Mouse (Mus musculus): Measurements from ENCODE around the gene Atad2b. TPM values are rescaled to one million over a fixed set of nuclear protein-coding genes. Genes with fewer than 3 reads are reported as not detected.

Atad2b gene
- polyA plus RNA-seq, 1 experiment from 2014 or later, result 9.4 TPM

Other genes starting within 250 kb of the Atad2b start
- 0.14 TPM in 2 replicates for gene Fam228a, start 178.9 kb upstream of the Atad2b start, polyA plus RNA-seq (2015; fragmentation: Nextera tagmentation; extraction: Ambion mirVana)
- 1.7 TPM in 2 replicates for gene Pfn4, start 148.3 kb upstream of the Atad2b start, polyA plus RNA-seq (2015; fragmentation: Nextera tagmentation; extraction: Ambion mirVana)
- gene Fam228b, start 148.1 kb upstream of the Atad2b start, polyA plus RNA-seq (2015; fragmentation: Nextera tagmentation; extraction: Ambion mirVana), result 1.2 and 1.8 TPM in 2 replicates
- 203 and 231 TPM in 2 replicates for gene Sf3b6, start 99.8 kb upstream of the Atad2b start, polyA plus RNA-seq (2015; fragmentation: Nextera tagmentation; extraction: Ambion mirVana)
- gene Fkbp1b, start 75.8 kb upstream of the Atad2b start, polyA plus RNA-seq (2015; fragmentation: Nextera tagmentation; extraction: Ambion mirVana), result 8.7 and 9.7 TPM in 2 replicates
- 15.3 and 15.7 TPM in 2 replicates for gene Wdcp, start 74.0 kb upstream of the Atad2b start, polyA plus RNA-seq (2015; fragmentation: Nextera tagmentation; extraction: Ambion mirVana)
- gene Mfsd2b, start 43.0 kb upstream of the Atad2b start, polyA plus RNA-seq (2015; fragmentation: Nextera tagmentation; extraction: Ambion mirVana), result 1.1 and 1.4 TPM in 2 replicates
- gene Ubxn2a, start 9.6 kb upstream of the Atad2b start, polyA plus RNA-seq (2015; fragmentation: Nextera tagmentation; extraction: Ambion mirVana), result 33.8 and 35.3 TPM in 2 replicates

Measured in intestine, embryonic 15.5 days (tissue).